Mouse (Mus musculus) brain, embryonic 14.5 days (tissue): ENCODE results near the gene Lsg1.

Experiments used
- CTCF ChIP-seq: fragments of 200-500 bp; IDR thresholded peaks from 2 replicates; pipeline ENCODE4 v1.5.1; 2012; ENCODE audit warnings: inconsistent platforms, mild to moderate bottlenecking, moderate library complexity, borderline replicate concordance; ENCODE audit not compliant: insufficient read depth, insufficient read length; ENCODE audit errors: extremely low read depth
- POLR2A ChIP-seq: fragments of 200-500 bp; IDR thresholded peaks from 2 replicates; pipeline ENCODE4 v1.6.1; 2012; ENCODE audit warnings: mild to moderate bottlenecking, inconsistent platforms, borderline replicate concordance; ENCODE audit not compliant: poor library complexity, insufficient read depth, insufficient read length, severe bottlenecking; ENCODE audit errors: extremely low read depth

- no peak for TF ChIP-seq CTCF
- TF ChIP-seq POLR2A, result no peak
Observed at GRCm38 (mm10) chr16:30528386-30528785, 59.0 kb downstream of the Lsg1 start.
